Mouse (Mus musculus): Measurements from ENCODE around the gene Zbed5.

GRCm38 (mm10) chr5:129936941-129937340 is 41.4 kb downstream of the Zbed5 start:
- TF ChIP-seq CTCF (IDR thresholded peaks at IDR 0.05; ENCODE audit: extremely low read depth, insufficient read depth, low read length) (no peak), POLR2A (IDR thresholded peaks at IDR 0.05; ENCODE audit: extremely low read depth, insufficient read depth, low read length) (no peak)

Measured in cortical plate, adult 2 months (tissue).